Mouse (Mus musculus): ENCODE data around the gene Hacd3. TPM values are rescaled to one million over a fixed set of nuclear protein-coding genes. Genes with fewer than 3 reads are reported as not detected.
A peak's percentile ranks its signal among the peaks of the same experiment; 100 is the strongest.

Gene Hacd3
- polyA plus RNA-seq, 1 experiment from 2014 or later = 110 TPM

GRCm38 (mm10) chr9:65027241-65027640 is 5.7 kb upstream of the Hacd3 start:
- no peak for DNase-seq (ENCODE audit: low spot score)
- Histone ChIP-seq H3K36me3 (no peaks in the 10 kb centered on the region), H3K4me3 (no peak overlapping the region), H3K27ac (replicated peaks) (no peak overlapping the region), H3K4me1 (peaks cover 10% of the 10 kb centered on the region), H3K27me3 (ENCODE audit: low read depth, poor library complexity, severe bottlenecking) (peaks cover 14% of the 10 kb centered on the region), H3K9me3 (replicated peaks) (no peaks in the 10 kb centered on the region)
- WGBS = 86% methylated on average over 7 of the region's 7 CpGs

- H3K27ac ChIP-seq (replicated peaks) = no peak overlapping the region
- WGBS = 91% methylated on average over 3 of the region's 3 CpGs
- DNase-seq (ENCODE audit: low spot score) = no peak
- no peaks in the 10 kb centered on the region for H3K36me3 ChIP-seq
- H3K27me3 ChIP-seq (ENCODE audit: low read depth, poor library complexity, severe bottlenecking) = peaks cover 14% of the 10 kb centered on the region
- H3K4me3 ChIP-seq = no peak overlapping the region
- no peaks in the 10 kb centered on the region for H3K9me3 ChIP-seq (replicated peaks)
- H3K4me1 ChIP-seq = peaks cover 42% of the 10 kb centered on the region
These were observed 2.0 kb upstream of the Hacd3 start for GRCm38 (mm10) chr9:65023447-65023846.

DNA sequence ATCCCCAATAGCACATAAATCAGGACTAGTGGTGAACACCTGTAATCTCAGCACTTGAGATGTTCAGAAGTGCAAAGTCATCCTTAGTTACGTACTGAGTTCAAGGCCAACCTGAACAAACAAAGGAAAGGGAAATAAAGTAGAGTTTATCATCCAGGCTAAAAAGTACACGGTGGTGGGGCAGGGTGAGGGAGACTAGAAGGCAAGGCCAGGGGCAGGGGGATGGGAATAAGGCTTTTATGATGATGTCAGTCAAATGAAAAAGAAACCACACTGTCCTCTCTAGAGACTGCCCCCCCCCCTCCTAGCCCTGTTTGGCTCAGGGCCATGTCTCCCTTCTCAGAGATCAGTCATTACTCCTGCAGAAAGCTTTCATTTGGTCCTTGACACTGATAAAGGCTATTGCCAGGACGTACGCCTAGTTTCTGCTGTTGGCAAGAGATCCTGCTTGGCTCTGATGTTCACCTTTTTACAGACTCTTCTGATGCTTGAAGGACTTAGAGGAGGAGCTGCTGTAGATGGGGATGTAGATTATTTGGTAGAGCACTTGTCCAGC is 1.2 kb upstream of the Hacd3 start:
- 95% methylated on average over 4 of the region's 4 CpGs for WGBS
- H3K27ac ChIP-seq (replicated peaks) = no peak overlapping the region
- H3K9me3 ChIP-seq (replicated peaks) = no peaks in the 10 kb centered on the region
- no peaks in the 10 kb centered on the region for H3K36me3 ChIP-seq
- H3K4me1 ChIP-seq = peaks cover 50% of the 10 kb centered on the region
- peaks cover 14% of the 10 kb centered on the region for H3K27me3 ChIP-seq (ENCODE audit: low read depth, poor library complexity, severe bottlenecking)
- no peak overlapping the region for H3K4me3 ChIP-seq
- DNase-seq (ENCODE audit: low spot score) = no peak

DNA sequence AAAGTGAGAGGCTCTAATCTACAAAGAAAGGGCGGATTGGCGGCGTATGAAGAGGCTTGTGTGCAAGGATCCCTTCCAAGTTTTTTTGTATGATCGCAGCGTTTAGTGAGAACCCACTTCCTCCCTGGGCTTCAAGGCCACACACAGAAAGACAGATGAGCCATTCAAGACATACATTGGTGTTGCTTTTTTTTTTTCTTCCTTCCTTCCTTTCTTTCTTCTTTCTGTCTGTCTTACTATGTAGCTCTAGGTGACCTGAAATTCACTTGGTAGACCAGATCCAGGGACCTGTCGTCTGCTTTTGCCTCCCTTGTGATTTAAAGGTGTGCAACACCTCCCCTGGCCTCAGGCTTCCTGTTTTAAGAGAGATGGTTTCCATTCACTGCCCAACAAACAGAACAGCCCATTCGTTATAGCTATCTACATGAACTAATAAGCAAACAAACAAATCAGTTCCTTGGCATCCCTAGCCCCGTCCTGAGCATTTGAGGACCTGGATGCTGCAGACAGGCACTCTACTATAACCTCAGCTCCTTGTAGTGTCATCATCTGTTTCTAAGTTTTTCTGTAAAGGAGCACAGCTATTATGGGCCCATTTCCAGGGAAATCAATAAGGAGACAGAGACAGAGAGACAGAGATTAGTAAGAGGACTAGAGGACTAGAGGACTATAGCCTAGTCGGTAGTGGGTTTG is 540 bp upstream of the Hacd3 start:
- DNase-seq (ENCODE audit: low spot score) = peak; percentile 24
- Histone ChIP-seq H3K4me1 (peaks cover 56% of the 10 kb centered on the region), H3K9me3 (replicated peaks) (no peaks in the 10 kb centered on the region)

GRCm38 (mm10) chr9:65020128-65020527 is 1.4 kb downstream of the Hacd3 start:
- peaks cover 72% of the 10 kb centered on the region for H3K4me1 ChIP-seq
- H3K27ac ChIP-seq (replicated peaks) = no peak overlapping the region
- H3K4me3 ChIP-seq = peak overlapping the region; percentile 93
- H3K27me3 ChIP-seq (ENCODE audit: low read depth, poor library complexity, severe bottlenecking) = peaks cover 14% of the 10 kb centered on the region
- 89% methylated on average over 4 of the region's 4 CpGs for whole genome bisulfite sequencing
- no peaks in the 10 kb centered on the region for H3K9me3 ChIP-seq (replicated peaks)
- DNase-seq (ENCODE audit: low spot score) = no peak
- H3K36me3 ChIP-seq = peaks cover 2% of the 10 kb centered on the region; the same call in 1 of the 2 replicates

More for the DNA sequence above, 540 bp upstream of the Hacd3 start:
- Histone ChIP-seq H3K4me3 (peak overlapping the region; percentile 93), H3K27ac (replicated peaks) (peak overlapping the region; percentile 95), H3K36me3 (no peaks in the 10 kb centered on the region), H3K27me3 (ENCODE audit: low read depth, poor library complexity, severe bottlenecking) (peaks cover 14% of the 10 kb centered on the region)
- 22% methylated on average over 9 of the region's 9 CpGs for WGBS

- Histone ChIP-seq H3K9me3 (replicated peaks) (no peaks in the 10 kb centered on the region), H3K36me3 (peaks cover 2% of the 10 kb centered on the region; the same call in 1 of the 2 replicates), H3K27me3 (ENCODE audit: low read depth, poor library complexity, severe bottlenecking) (peaks cover 14% of the 10 kb centered on the region), H3K27ac (replicated peaks) (0 out of 2 replicates have a peak overlapping the region, but pooled peaks have one; percentile 28), H3K4me1 (peaks cover 72% of the 10 kb centered on the region), H3K4me3 (0 out of 2 replicates have a peak overlapping the region, but pooled peaks have one; percentile 93)
- no peak for DNase-seq (ENCODE audit: low spot score)
- WGBS = 77% methylated on average over 3 of the region's 3 CpGs
These were observed 2.3 kb downstream of the Hacd3 start for GRCm38 (mm10) chr9:65019146-65019545.

DNA sequence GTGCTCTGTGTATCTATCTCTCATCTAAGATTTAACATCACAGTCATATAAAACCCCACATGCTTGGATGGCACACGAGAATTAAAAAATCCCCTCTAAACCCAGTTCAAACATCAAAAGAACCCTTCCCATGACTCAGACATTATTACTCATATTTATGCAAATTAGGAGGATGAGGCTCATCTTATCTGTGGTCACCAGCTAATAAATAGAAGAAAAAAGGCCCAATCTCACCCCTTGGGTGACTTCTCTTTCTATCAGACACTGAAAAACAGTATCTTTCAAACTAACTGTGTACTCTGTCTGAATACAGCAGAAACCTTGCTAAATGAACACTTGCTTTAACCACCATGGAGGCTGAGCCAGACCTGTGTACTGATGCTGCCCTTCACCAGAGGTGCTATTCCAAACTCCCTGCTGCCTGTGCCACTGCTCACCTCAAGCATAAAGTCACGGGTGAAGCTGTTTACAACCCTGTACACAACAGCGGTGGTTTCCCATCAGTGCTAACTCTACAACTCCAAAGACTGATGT is 2.8 kb downstream of the Hacd3 start:
- 0 out of 2 replicates have a peak overlapping the region, but pooled peaks have one; percentile 28 for H3K27ac ChIP-seq (replicated peaks)
- DNase-seq (ENCODE audit: low spot score) = no peak
- no peaks in the 10 kb centered on the region for H3K9me3 ChIP-seq (replicated peaks)
- H3K27me3 ChIP-seq (ENCODE audit: low read depth, poor library complexity, severe bottlenecking) = peaks cover 12% of the 10 kb centered on the region
- 82% methylated on average over 3 of the region's 3 CpGs for WGBS
- H3K36me3 ChIP-seq = peaks cover 2% of the 10 kb centered on the region; the same call in 1 of the 2 replicates
- H3K4me1 ChIP-seq = peaks cover 72% of the 10 kb centered on the region
- 0 out of 2 replicates have a peak overlapping the region, but pooled peaks have one; percentile 93 for H3K4me3 ChIP-seq

DNA sequence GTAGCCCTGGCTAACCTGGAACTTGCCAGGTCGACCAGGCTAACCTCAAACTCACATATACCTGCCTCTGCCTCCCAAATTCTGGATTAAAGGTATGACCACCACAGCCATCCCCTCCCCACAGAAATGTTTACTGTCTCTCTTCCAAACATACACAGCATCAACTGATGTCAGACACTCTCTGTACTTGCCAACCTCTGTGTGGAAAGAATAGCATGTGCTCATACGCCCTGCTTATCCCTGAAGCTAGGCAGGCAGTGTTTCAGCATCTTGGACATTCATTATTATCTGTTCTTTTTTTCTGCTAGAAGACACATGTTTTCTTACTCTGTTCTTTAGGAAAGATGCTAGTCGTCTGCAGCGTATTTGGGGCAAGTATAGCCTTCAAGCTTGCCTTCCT is 3.6 kb downstream of the Hacd3 start:
- peaks cover 2% of the 10 kb centered on the region; the same call in 1 of the 2 replicates for H3K36me3 ChIP-seq
- peaks cover 72% of the 10 kb centered on the region for H3K4me1 ChIP-seq
- 88% methylated on average over 4 of the region's 4 CpGs for WGBS
- H3K27me3 ChIP-seq (ENCODE audit: low read depth, poor library complexity, severe bottlenecking) = peaks cover 5% of the 10 kb centered on the region
- no peaks in the 10 kb centered on the region for H3K9me3 ChIP-seq (replicated peaks)
- DNase-seq (ENCODE audit: low spot score) = no peak
- H3K4me3 ChIP-seq = no peak overlapping the region
- no peak overlapping the region for H3K27ac ChIP-seq (replicated peaks)

DNA sequence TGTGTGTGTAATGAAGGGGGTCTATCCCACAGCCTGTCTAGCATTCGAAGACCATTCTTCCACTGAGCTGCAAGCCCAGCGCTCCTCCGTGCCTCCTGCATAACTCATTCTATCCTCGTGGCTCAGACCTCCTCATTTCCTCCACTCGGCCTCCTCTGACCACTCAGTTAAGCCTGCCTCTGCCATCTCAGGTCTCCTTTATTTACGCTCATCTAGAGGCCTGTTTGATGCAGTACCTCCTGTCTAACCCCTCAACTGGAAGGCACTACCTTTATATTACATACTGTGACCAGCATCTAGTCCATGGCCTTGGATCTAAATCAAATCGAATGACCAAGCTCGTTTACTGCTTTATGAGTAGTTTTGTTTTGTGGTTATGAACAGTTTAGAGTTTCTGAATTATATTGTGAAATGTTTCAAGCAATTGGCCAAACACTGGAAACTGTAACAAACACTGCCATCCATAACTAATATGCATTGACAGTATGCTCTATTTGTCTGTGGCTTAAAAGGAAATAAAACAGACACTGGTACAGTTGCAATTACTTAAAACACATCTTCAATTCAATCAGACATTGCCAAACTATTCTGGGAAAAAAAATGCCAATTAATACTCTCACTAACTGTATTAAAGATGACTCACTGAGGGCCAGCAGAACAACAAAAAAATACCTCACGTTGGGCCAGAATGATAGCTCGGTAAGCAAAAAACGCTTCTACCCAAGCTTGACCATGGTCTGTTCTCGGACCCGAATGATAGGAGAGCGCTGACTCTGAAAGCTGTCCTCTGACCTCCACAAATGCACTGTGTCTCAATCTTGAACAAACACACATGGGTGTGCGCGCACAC is 4.3 kb downstream of the Hacd3 start:
- Histone ChIP-seq H3K9me3 (replicated peaks) (no peaks in the 10 kb centered on the region), H3K4me1 (peaks cover 66% of the 10 kb centered on the region), H3K27me3 (ENCODE audit: low read depth, poor library complexity, severe bottlenecking) (no peaks in the 10 kb centered on the region), H3K4me3 (no peak overlapping the region), H3K27ac (replicated peaks) (no peak overlapping the region), H3K36me3 (peaks cover 2% of the 10 kb centered on the region; the same call in 1 of the 2 replicates)
- DNase-seq (ENCODE audit: low spot score) = no peak
- WGBS = 93% methylated on average over 16 of the region's 16 CpGs

- Histone ChIP-seq H3K27ac (replicated peaks) (peak overlapping the region; percentile 19; the same call in 1 of the 2 replicates), H3K27me3 (ENCODE audit: low read depth, poor library complexity, severe bottlenecking) (no peaks in the 10 kb centered on the region), H3K4me1 (peaks cover 59% of the 10 kb centered on the region), H3K9me3 (replicated peaks) (no peaks in the 10 kb centered on the region), H3K4me3 (no peak overlapping the region), H3K36me3 (peaks cover 2% of the 10 kb centered on the region; the same call in 1 of the 2 replicates)
- no peak for DNase-seq (ENCODE audit: low spot score)
- WGBS = 87% methylated on average over 4 of the region's 4 CpGs
These were observed 5.1 kb downstream of the Hacd3 start for GRCm38 (mm10) chr9:65016241-65016977.

GRCm38 (mm10) chr9:65015461-65016222 is 5.9 kb downstream of the Hacd3 start:
- Histone ChIP-seq H3K27ac (replicated peaks) (no peak overlapping the region), H3K9me3 (replicated peaks) (no peaks in the 10 kb centered on the region), H3K4me3 (no peak overlapping the region), H3K36me3 (peaks cover 7% of the 10 kb centered on the region), H3K27me3 (ENCODE audit: low read depth, poor library complexity, severe bottlenecking) (no peaks in the 10 kb centered on the region), H3K4me1 (peaks cover 52% of the 10 kb centered on the region)
- 86% methylated on average over 7 of the region's 7 CpGs for WGBS
- DNase-seq (ENCODE audit: low spot score) = no peak

Measured in midbrain, embryonic 10.5 days (tissue).